Comparison of ENCODE assay signal across 24 mouse cellular contexts in the genomic region with DNA sequence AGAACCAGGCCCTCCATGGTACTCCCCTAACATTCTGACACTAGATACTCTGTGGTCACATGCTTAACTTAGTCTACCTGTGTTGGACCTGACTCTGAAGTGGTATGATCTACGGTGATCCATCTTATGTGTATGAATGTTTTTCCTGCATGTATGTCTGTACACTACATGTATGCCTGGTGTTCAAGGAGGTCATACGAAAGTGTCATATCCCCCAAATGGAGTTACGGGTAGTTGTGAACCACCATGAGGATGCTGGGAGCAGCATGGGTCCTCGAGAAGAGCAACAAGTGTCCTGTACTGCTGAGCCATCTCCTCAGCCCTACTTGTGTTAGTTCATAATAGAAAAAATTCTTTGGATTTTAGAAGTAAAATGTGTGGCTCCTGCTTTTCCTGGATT. TPM values are rescaled to one million over a fixed set of nuclear protein-coding genes. Genes with fewer than 3 reads are reported as not detected.
DNase-seq lines count a peak whose midpoint lies in the region; ATAC-seq and TF ChIP-seq lines count a peak whose summit lies in the region.
"Had no signal": no experiment of that assay in that cellular context is flagged by ENCODE, and none has a peak within 500 bp of the region (broad histone marks: within the 10 kb centered on the region; RNA-seq: fewer than 3 reads in every experiment).

No protein-coding gene starts in this region.

- no peaks in the 10 kb centered on the region for H3K27me3 ChIP-seq in midbrain, embryonic 11.5 days (ENCODE audit: control insufficient read depth, insufficient read depth, low read length)
- no peaks in the 10 kb centered on the region for H3K27me3 ChIP-seq in midbrain, embryonic 15.5 days (replicated peaks)
- H3K27me3 ChIP-seq: CH12.LX, Patski had no signal

- no peak overlapping the region for H3K4me2 ChIP-seq in midbrain, embryonic 11.5 days
- H3K4me2 ChIP-seq in midbrain, embryonic 15.5 days: no peak overlapping the region

- peaks cover 9% of the 10 kb centered on the region for H3K4me1 ChIP-seq in midbrain, embryonic 11.5 days (ENCODE audit: control insufficient read depth, insufficient read depth, low read length)
- H3K4me1 ChIP-seq in midbrain, embryonic 15.5 days: peaks cover 13% of the 10 kb centered on the region

- no peaks in the 10 kb centered on the region for H3K36me3 ChIP-seq in midbrain, embryonic 11.5 days (ENCODE audit: control insufficient read depth, insufficient read depth, low read length)
- peaks cover 3% of the 10 kb centered on the region; the same call in 1 of the 2 replicates for H3K36me3 ChIP-seq in midbrain, embryonic 15.5 days (replicated peaks)

- ATAC-seq in midbrain, embryonic 11.5 days (ENCODE audit: low FRiP score): no peak
- ATAC-seq in midbrain, embryonic 15.5 days (replicated peaks): no peak
- ATAC-seq in frontal cortex, adult (ENCODE audit: low TSS enrichment): no peak
- ATAC-seq: activated CD4-positive, CD25-positive, alpha-beta regulatory T cell, adult 4 months; CD4-positive, CD25-positive, alpha-beta regulatory T cell, adult 4 months; Patski had no signal

- no peak for DNase-seq in gastrocnemius, adult 2 months
- DNase-seq in gastrocnemius, postnatal 25 days: no peak
- peak; percentile 71 for DNase-seq in heart, adult 11 months
- DNase-seq in heart, postnatal 25 days (ENCODE audit: low spot score): no peak
- peak; percentile 61 for DNase-seq in midbrain, embryonic 11.5 days (ENCODE audit: low spot score, missing footprints)
- peak; percentile 7 for DNase-seq in NIH3T3 (ENCODE audit: low read depth)
- DNase-seq: adrenal gland, adult 2 months; adrenal gland, adult 8-10 months; adrenal gland, postnatal 10 days; adrenal gland, postnatal 14 days; adrenal gland, postnatal 25 days; adrenal gland, postnatal 36 days; B cell, adult 2 months; cerebellum, adult 11 months; cerebellum, adult 11-12 months; cerebellum, adult 18-20 months had no signal

- TF ChIP-seq CTCF in gastrocnemius, adult 2 months (IDR thresholded peaks at IDR 0.05): no peak

- WGBS in midbrain, embryonic 11.5 days: 93% methylated on average over 4 of the region's 4 CpGs
- WGBS in midbrain, embryonic 15.5 days: 98% methylated on average over 4 of the region's 4 CpGs

- H3K4me3 ChIP-seq in gastrocnemius, adult 2 months: no peak overlapping the region
- no peak overlapping the region for H3K4me3 ChIP-seq in midbrain, embryonic 11.5 days (ENCODE audit: low read depth, low read length)
- H3K4me3 ChIP-seq in midbrain, embryonic 15.5 days: no peak overlapping the region

- intact Hi-C loops in gastrocnemius, adult 2 months (cut with DNase I): no loop called here
- intact Hi-C loops in heart, postnatal 25 days (cut with DNase I): no loop called here

- no peak overlapping the region for H3K9ac ChIP-seq in midbrain, embryonic 11.5 days (ENCODE audit: low read length)
- no peak overlapping the region for H3K9ac ChIP-seq in midbrain, embryonic 15.5 days

- no peaks in the 10 kb centered on the region for H3K9me3 ChIP-seq in midbrain, embryonic 11.5 days (ENCODE audit: control insufficient read depth, low read length)
- H3K9me3 ChIP-seq in midbrain, embryonic 15.5 days: no peaks in the 10 kb centered on the region
- H3K9me3 ChIP-seq: G1E had no signal

- H3K27ac ChIP-seq in gastrocnemius, adult 2 months: peak overlapping the region; percentile 24; the same call in 1 of the 2 replicates
- H3K27ac ChIP-seq in midbrain, embryonic 11.5 days (ENCODE audit: low read depth, low read length): no peak overlapping the region
- no peak overlapping the region for H3K27ac ChIP-seq in midbrain, embryonic 15.5 days

RNA-seq across cellular contexts. Expression of a gene that starts 4.2 kb away (rescaled TPM):
- total RNA-seq in gastrocnemius, adult 2 months (2021): 10 to 100 TPM; 29.7 to 45.7 TPM
- 10 to 100 TPM; 22.7 to 29.7 TPM for total RNA-seq in gastrocnemius, postnatal 25 days (2021)
- 10 to 100 TPM; 47.9 to 53.7 TPM for total RNA-seq in heart, postnatal 25 days (2021)
- polyA plus RNA-seq in midbrain, embryonic 11.5 days (2014; fragmentation: Nextera tagmentation; extraction: Ambion mirVana): 62.6 and 64.0 TPM in 2 replicates
- polyA plus RNA-seq in midbrain, embryonic 15.5 days (2015; fragmentation: Nextera tagmentation; extraction: Ambion mirVana): 106 and 107 TPM in 2 replicates

RNA-seq across cellular contexts. Expression of a gene that starts 8.0 kb away (rescaled TPM):
- 1 to 10 TPM; 6.3 to 6.6 TPM for total RNA-seq in gastrocnemius, adult 2 months (2021)
- total RNA-seq in gastrocnemius, postnatal 25 days (2021): 1 to 10 TPM; 5.2 to 6.5 TPM
- total RNA-seq in heart, postnatal 25 days (2021): 10 to 100 TPM in 1 of 2 experiments, 1 to 10 TPM in 1; 9.6 to 13.5 TPM
- 9.3 and 9.5 TPM in 2 replicates for polyA plus RNA-seq in midbrain, embryonic 11.5 days (2014; fragmentation: Nextera tagmentation; extraction: Ambion mirVana)
- polyA plus RNA-seq in midbrain, embryonic 15.5 days (2015; fragmentation: Nextera tagmentation; extraction: Ambion mirVana): 19.0 and 19.2 TPM in 2 replicates

RNA-seq across cellular contexts. Expression of a gene that starts 8.1 kb away (rescaled TPM):
- total RNA-seq in gastrocnemius, adult 2 months (2021): under 1 TPM in 1 of 2 experiments, not detected in 1; 0.31 TPM
- not detected for total RNA-seq in gastrocnemius, postnatal 25 days (2021)
- total RNA-seq in heart, postnatal 25 days (2021): not detected
- 2.1 and 4.4 TPM in 2 replicates for polyA plus RNA-seq in midbrain, embryonic 11.5 days (2014; fragmentation: Nextera tagmentation; extraction: Ambion mirVana)
- polyA plus RNA-seq in midbrain, embryonic 15.5 days (2015; fragmentation: Nextera tagmentation; extraction: Ambion mirVana): 1.0 and 2.9 TPM in 2 replicates
- total RNA-seq: ES-E14 had no signal
- polyA plus RNA-seq: adrenal gland, adult 2 months; G1E had no signal

RNA-seq across cellular contexts. Expression of a gene that starts 29.3 kb away (rescaled TPM):
- total RNA-seq in gastrocnemius, adult 2 months (2021): 1 to 10 TPM; 1.5 to 1.7 TPM
- 1 to 10 TPM; 1.1 to 1.2 TPM for total RNA-seq in gastrocnemius, postnatal 25 days (2021)
- total RNA-seq in heart, postnatal 25 days (2021): 1 to 10 TPM; 1.3 to 1.6 TPM
- 1.3 and 1.6 TPM in 2 replicates for polyA plus RNA-seq in midbrain, embryonic 11.5 days (2014; fragmentation: Nextera tagmentation; extraction: Ambion mirVana)
- 3.0 and 3.6 TPM in 2 replicates for polyA plus RNA-seq in midbrain, embryonic 15.5 days (2015; fragmentation: Nextera tagmentation; extraction: Ambion mirVana)

RNA-seq across cellular contexts. Expression of a gene that starts 32.1 kb away (rescaled TPM):
- 1 to 10 TPM; 1.9 to 2.0 TPM for total RNA-seq in gastrocnemius, adult 2 months (2021)
- 1 to 10 TPM; 1.5 to 1.6 TPM for total RNA-seq in gastrocnemius, postnatal 25 days (2021)
- total RNA-seq in heart, postnatal 25 days (2021): 1 to 10 TPM; 3.0 to 3.7 TPM
- 4.4 and 4.8 TPM in 2 replicates for polyA plus RNA-seq in midbrain, embryonic 11.5 days (2014; fragmentation: Nextera tagmentation; extraction: Ambion mirVana)
- polyA plus RNA-seq in midbrain, embryonic 15.5 days (2015; fragmentation: Nextera tagmentation; extraction: Ambion mirVana): 13.6 and 15.0 TPM in 2 replicates

Comparison
In these comparisons a context has a peak if more than half of its experiments do, and no peak if none do; other contexts are left out.
1. DNase-seq: peak in heart, adult 11 months (single experiment), midbrain, embryonic 11.5 days (single experiment) and NIH3T3 (single experiment); none in gastrocnemius, adult 2 months (single experiment), gastrocnemius, postnatal 25 days (single experiment) and heart, postnatal 25 days (single experiment).